Mouse (Mus musculus) liver, embryonic 14.5 days (tissue): ENCODE measurements around the gene Ephx1. TPM values are rescaled to one million over a fixed set of nuclear protein-coding genes. Genes with fewer than 3 reads are reported as not detected.

Experiments
- ATAC-seq: fragments of 200-750 bp; cut with Nextera tagmentation; 2 replicates; pipeline ENCODE4 v1.8.0; 2017; ENCODE audit warnings: moderate number of reproducible peaks, mild to moderate bottlenecking, moderate library complexity; ENCODE audit not compliant: insufficient read depth
- DNase-seq, 3 experiments: peaks; one replicate each; pipeline ENCODE4 v3.0.0-alpha.2; 2012 to 2013; ENCODE audit warnings: low read depth in 3 of 3, low spot score in 3 of 3
- H3K27ac ChIP-seq: fragments of 300-500 bp; sonication (generic); 2 replicates; pipeline ENCODE4 v1.5.1; 2014; ENCODE audit warnings: moderate library complexity, mild to moderate bottlenecking, control low read depth, inconsistent platforms
- H3K27me3 ChIP-seq: fragments of 300-500 bp; sonication (generic); 2 replicates; pipeline ENCODE4 v1.6.1; 2014; ENCODE audit warnings: mild to moderate bottlenecking, low read length, moderate library complexity; ENCODE audit not compliant: control insufficient read depth, insufficient read depth
- H3K36me3 ChIP-seq: fragments of 300-500 bp; sonication (generic); replicated peaks from 2 replicates; pipeline ENCODE4 v1.6.1; 2014; ENCODE audit warnings: low read depth; ENCODE audit not compliant: control insufficient read depth, insufficient read depth
- H3K4me1 ChIP-seq, 2 experiments: fragments of 200-500 bp in 1 of 2; fragments of 300-500 bp in 1 of 2; sonication (generic) in 1 of 2; replicated peaks; 2 replicates each; pipeline ENCODE4 v1.6.1; 2012 to 2014; ENCODE audit warnings: antibody characterized with exemption in 1 of 2, inconsistent platforms in 1 of 2, low read length in 1 of 2; ENCODE audit not compliant: control insufficient read depth in 2 of 2, insufficient read depth in 2 of 2
- H3K4me2 ChIP-seq: fragments of 300-500 bp; sonication (generic); 2 replicates; pipeline ENCODE4 v1.6.1; 2014; ENCODE audit warnings: low read depth, mild to moderate bottlenecking, control low read depth, moderate library complexity
- H3K4me3 ChIP-seq, 2 experiments: fragments of 200-500 bp in 1 of 2; fragments of 300-500 bp in 1 of 2; sonication (generic) in 1 of 2; 2 replicates each; pipeline ENCODE4 v1.5.1; 2012 to 2014; ENCODE audit warnings: low read depth in 2 of 2, low read length in 2 of 2, mild to moderate bottlenecking in 2 of 2, control low read depth in 1 of 2, inconsistent platforms in 1 of 2, moderate library complexity in 1 of 2; ENCODE audit not compliant: insufficient read depth in 1 of 2
- H3K9ac ChIP-seq: fragments of 300-500 bp; sonication (generic); replicated peaks from 2 replicates; pipeline ENCODE4 v1.6.1; 2014; ENCODE audit warnings: mild to moderate bottlenecking, control low read depth, moderate library complexity
- H3K9me3 ChIP-seq: fragments of 300-500 bp; sonication (generic); 2 replicates; pipeline ENCODE4 v1.6.1; 2016; ENCODE audit warnings: low read length, mixed read lengths; ENCODE audit not compliant: control insufficient read depth
- CTCF ChIP-seq: IDR thresholded peaks from 2 replicates; pipeline ENCODE4 v1.5.1; 2016; ENCODE audit warnings: antibody characterized with exemption, low read depth, control low read depth
- EP300 ChIP-seq: IDR thresholded peaks from 2 replicates; pipeline ENCODE4 v1.6.1; 2016; ENCODE audit warnings: antibody characterized with exemption, low read depth
- WGBS: fragments of 180-500 bp; shearing (Covaris S2); extraction: QIAGEN DNeasy Blood & Tissue Kit; methylation state at CpG from one replicate; pipeline ENCODE4 v1.1.7; 2014; ENCODE audit not compliant: insufficient replicate concordance; 5-methylcytosine and 5-hydroxymethylcytosine counted together
- polyA plus RNA-seq, 2 experiments: library from polyadenylated mRNA; depleted of rRNA in 1 of 2; stranded (reverse) in 1 of 2; unstranded in 1 of 2; fragments of >200 nt; fragmentation: Nextera tagmentation in 1 of 2; extraction: Ambion mirVana in 1 of 2; gene quantifications; 2 replicates each; pipeline versions ENCODE4 v1.2.1 to v1.2.3; 2012 to 2014

Ephx1 gene
- polyA plus RNA-seq, 2 experiments = 2.8 to 4.8 TPM

GRCm38 (mm10) chr1:181009754-181010153 lies 10.9 kb downstream of the Ephx1 start:
- H3K4me2 ChIP-seq = no peak overlapping the region
- H3K4me3 ChIP-seq = no peak overlapping the region
- 50% methylated on average over 3 of the region's 3 CpGs for WGBS
- no peak overlapping the region for H3K27ac ChIP-seq
- no peaks in the 10 kb centered on the region for H3K36me3 ChIP-seq
- no peaks in the 10 kb centered on the region for H3K9me3 ChIP-seq
- no peaks in the 10 kb centered on the region for H3K27me3 ChIP-seq
- no peak for ATAC-seq
- no peak for DNase-seq
- TF ChIP-seq EP300 = no peak
- no peak for TF ChIP-seq CTCF
- no peak overlapping the region for H3K9ac ChIP-seq
- H3K4me1 ChIP-seq = peaks cover 0 to 4% of the 10 kb centered on the region in 2 experiments; a peak in 2 of 4 replicates

GRCm38 (mm10) chr1:181009011-181009590 lies 11.6 kb downstream of the Ephx1 start:
- no peaks in the 10 kb centered on the region for H3K36me3 ChIP-seq
- WGBS = 67% methylated on average over 4 of the region's 4 CpGs
- ATAC-seq (no peak), DNase-seq (no peak)
- no peak overlapping the region for H3K27ac ChIP-seq
- TF ChIP-seq EP300 = no peak
- no peak for TF ChIP-seq CTCF
- H3K9ac ChIP-seq = no peak overlapping the region
- H3K4me2 ChIP-seq = no peak overlapping the region
- H3K9me3 ChIP-seq = no peaks in the 10 kb centered on the region
- peaks cover 0 to 4% of the 10 kb centered on the region in 2 experiments; a peak in 2 of 4 replicates for H3K4me1 ChIP-seq
- H3K27me3 ChIP-seq = no peaks in the 10 kb centered on the region
- H3K4me3 ChIP-seq = no peak overlapping the region

- Histone ChIP-seq H3K27me3 (no peaks in the 10 kb centered on the region), H3K4me3 (no peak overlapping the region), H3K4me2 (no peak overlapping the region), H3K36me3 (no peaks in the 10 kb centered on the region), H3K27ac (no peak overlapping the region), H3K9me3 (no peaks in the 10 kb centered on the region), H3K9ac (no peak overlapping the region), H3K4me1 (peaks cover 0 to 4% of the 10 kb centered on the region in 2 experiments; a peak in 2 of 4 replicates)
- TF ChIP-seq EP300 = no peak
- no peak for TF ChIP-seq CTCF
- 76% methylated on average over 2 of the region's 2 CpGs for WGBS
- DNase-seq (no peak), ATAC-seq (no peak)
Measured at GRCm38 (mm10) chr1:181008266-181008665, 12.4 kb downstream of the Ephx1 start.

GRCm38 (mm10) chr1:181007831-181008230 lies 12.9 kb downstream of the Ephx1 start:
- 65% methylated on average over 6 of the region's 6 CpGs for WGBS
- no peak for ATAC-seq
- no peak overlapping the region for H3K27ac ChIP-seq
- H3K4me3 ChIP-seq = no peak overlapping the region
- no peaks in the 10 kb centered on the region for H3K36me3 ChIP-seq
- H3K9ac ChIP-seq = no peak overlapping the region
- H3K4me1 ChIP-seq = peaks cover 0 to 4% of the 10 kb centered on the region in 2 experiments; a peak in 2 of 4 replicates
- H3K27me3 ChIP-seq = no peaks in the 10 kb centered on the region
- H3K4me2 ChIP-seq = no peak overlapping the region
- TF ChIP-seq EP300 = no peak
- TF ChIP-seq CTCF = no peak
- no peaks in the 10 kb centered on the region for H3K9me3 ChIP-seq
- no peak for DNase-seq

GRCm38 (mm10) chr1:181005331-181005730 lies 15.4 kb downstream of the Ephx1 start:
- no peaks in the 10 kb centered on the region for H3K9me3 ChIP-seq
- TF ChIP-seq CTCF (no peak), EP300 (no peak)
- no peaks in the 10 kb centered on the region for H3K27me3 ChIP-seq
- no peaks in the 10 kb centered on the region for H3K36me3 ChIP-seq
- ATAC-seq (peak; percentile 50), DNase-seq (no peak)
- no peak overlapping the region for H3K27ac ChIP-seq
- WGBS = 53% methylated on average over 8 of the region's 8 CpGs
- no peak overlapping the region for H3K4me2 ChIP-seq
- H3K4me3 ChIP-seq = no peak overlapping the region
- peaks cover 0 to 4% of the 10 kb centered on the region in 2 experiments; a peak in 2 of 4 replicates for H3K4me1 ChIP-seq
- no peak overlapping the region for H3K9ac ChIP-seq
